Mouse (Mus musculus): ENCODE data around the gene Ppm1b.

DNA sequence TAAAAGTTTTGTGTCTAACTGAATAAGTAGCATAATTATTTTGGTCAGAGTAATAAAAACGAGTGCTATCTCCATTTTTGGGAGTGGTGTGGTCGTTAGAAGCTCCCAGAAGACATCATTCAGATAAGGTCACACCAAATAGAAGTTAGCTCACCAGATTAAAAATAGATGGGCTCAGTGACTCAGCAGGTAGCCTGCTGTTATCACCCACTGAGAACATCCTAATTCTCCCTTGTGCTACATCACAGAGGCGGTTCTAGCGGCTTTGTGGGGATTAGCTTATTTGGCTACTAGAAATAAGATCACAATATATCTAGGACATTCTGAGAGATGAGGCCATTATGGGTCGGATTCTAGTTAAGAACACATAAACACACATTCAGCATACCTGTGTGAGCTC lies 30.3 kb upstream of the Ppm1b start:
- TF ChIP-seq CTCF (IDR thresholded peaks at IDR 0.05; ENCODE audit: low read depth) (no peak), EP300 (optimal IDR thresholded peaks at IDR 0.05) (no peak)
